Mouse (Mus musculus) gastrocnemius, postnatal 4 days (tissue): ENCODE measurements at regions not wholly inside any gene's neighbourhood (a gene's known extent, or its start where the extent isn't known, plus 50 kb on each side); places are given as distances from the start of the nearest gene placed in this dataset.

Experiments used
- DNase-seq, 2 experiments: peaks; one replicate each; pipeline ENCODE4 v3.0.0; 2021 to 2022; ENCODE audit warnings: low spot score in 2 of 2, mixed read lengths in 2 of 2

DNA sequence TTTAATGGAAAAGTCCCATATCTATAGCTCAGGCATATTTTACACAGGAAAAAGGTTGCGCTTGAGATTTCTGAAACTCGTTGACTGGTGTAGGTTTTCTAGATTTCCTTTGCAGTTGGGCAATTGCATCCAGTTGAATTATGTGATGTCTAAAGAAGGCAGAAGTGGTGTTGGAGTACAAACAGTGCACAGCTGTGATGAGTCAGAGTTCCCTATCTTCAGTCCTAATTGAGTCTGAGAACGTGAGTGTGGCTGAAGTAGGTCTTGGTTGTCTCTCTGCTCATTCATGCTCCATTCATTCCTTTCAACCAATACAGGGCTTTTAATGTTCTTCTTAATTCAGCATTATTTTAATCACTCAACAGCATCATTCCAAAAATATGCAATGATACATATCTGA is 142.9 kb upstream of the Dpyd start:
- DNase-seq: no peak

DNA sequence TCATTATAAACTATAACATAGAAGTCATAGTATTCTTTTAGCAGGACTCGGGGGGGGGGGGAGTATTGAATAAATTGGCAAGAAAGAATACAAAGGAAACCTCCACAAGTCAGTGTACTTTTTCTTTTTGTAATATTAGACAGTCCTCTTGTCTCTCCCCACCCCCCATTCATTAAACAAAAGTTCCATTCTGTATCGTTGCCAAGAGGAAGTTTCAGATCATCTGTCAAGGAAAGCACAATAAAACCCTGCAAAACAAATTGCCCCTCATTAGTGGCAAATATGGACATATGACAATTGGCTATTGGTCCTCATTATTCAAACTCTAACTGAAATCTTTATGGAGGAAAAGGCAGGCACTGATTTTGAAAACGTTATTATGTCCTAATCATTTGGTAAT is 140.2 kb upstream of the Dpyd start:
- no peak for DNase-seq

DNA sequence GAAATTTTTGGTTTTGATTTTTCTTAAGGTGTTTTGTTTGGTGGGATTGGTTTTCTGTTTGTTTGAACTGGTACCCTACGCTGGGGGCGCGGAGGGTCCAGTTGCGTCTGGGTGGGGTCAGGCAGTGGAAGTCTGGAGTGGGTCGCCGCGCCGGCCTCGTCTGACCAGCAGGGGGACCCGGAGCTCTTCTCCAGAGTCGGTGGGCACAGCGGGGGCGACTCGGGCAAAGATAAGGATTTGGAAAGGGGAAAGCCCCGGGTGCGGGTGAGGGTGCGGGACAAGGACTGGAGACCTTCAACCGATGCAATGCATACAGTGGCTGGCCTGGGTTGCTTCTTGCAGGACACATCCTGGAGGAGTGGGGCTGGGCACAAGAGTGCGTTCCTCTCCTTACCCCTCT is 136.2 kb upstream of the Dpyd start:
- peak in 1 of 2 experiments; percentile 20 for DNase-seq

DNA sequence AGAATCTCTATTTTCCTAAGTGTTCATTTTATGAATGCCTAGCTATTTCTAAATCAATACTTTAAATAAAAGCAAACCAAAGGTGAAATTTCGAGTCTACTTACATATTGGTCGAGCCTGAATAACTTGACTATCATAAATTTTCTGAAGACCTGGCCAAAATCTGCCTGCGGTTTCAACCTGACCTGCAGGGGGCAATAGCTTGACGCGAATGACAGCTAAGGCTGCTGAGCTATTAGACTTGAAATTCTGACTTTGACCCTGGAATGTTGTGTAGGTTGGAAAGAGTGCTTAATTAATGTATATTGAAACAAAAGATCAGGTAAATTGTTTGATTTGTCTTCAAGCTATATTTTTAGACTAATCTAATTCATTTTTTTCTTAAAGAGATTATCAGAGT is 133.4 kb upstream of the Dpyd start:
- DNase-seq: peak in 1 of 2 experiments; percentile 42

DNA sequence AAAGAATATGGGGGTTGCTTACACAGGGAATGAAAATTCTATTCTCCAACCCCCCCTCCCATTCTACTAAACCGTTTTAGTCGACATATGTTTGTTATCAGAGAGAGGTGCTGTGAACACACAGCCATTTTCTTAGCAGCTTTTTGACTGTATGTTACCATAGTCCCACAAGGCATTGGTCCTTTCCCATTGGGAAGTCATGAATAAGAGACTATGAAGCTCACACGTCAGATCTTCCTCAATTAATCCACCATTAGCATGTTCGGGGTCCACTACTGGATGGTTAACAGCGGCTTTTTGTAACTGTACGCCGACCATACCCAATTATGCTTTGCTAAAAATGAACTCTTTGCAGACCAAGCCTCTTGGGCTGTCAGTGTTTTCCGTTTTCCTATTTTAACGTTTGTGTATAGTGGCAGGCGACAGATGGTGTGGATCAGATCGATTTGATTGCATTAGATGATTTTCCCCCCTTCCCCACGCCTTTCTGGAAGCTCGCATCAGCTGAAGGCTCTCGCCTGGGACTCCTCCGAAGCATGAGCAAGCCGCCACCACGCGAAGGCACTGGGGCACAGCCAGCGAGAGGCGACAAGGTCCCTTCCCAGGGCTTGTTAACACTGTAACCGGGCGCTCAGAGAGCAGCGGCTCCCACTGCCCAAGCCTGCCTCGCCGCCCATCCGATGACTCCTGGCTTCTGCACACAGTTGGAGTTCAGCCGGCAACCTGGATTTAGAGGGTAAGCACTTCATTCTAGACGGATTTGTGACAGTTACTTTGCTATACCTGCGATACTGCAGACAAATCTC is 131.9 kb upstream of the Dpyd start:
- no peak for DNase-seq

DNA sequence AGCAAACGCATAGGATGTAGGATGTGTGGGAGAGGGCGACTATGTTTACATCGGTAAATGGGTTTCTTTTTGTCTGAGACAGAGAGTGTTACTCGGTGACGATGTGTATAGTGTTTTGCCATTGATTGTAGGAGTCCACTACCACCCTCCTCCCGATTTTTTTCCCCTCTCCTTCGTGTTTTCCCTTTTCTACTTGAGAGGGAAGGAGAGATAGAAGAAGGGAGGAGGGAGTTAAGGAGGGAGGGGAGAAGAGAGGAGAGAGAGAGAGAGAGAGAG is 131.4 kb upstream of the Dpyd start:
- no peak for DNase-seq

DNA sequence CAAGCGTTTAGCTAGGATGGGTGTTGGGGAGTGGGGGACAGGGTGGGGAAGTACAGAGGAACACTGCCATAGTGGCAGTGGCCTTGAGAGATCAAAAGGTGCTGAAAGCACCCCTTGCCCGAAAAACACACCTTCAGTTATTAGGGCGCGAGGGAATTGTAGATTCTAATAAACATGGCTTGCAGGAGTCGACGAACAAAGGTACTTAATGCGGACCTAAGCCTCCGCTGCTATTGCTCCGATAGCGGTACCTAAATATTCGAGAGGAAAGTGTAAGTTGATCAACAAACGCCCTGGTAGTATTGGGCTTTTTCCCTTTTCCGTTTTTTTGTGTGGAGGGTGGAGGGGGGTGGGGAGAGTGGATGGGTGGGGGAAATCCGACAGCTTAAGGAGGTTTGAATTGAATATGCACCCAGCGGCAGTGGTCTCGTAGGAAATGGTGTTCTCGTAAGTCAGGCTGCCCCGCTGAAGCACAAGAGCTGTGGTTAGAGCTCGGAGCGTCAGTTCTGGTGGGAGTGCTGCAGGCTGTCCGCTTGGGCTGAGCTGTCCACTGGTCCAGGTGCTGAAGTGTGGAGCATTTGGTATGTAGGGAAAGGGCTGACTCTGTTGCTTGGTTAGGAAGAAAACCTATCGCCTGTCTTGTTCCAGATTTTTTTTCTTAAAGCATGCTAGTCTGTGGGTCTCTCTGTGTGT is 130.8 kb upstream of the Dpyd start:
- peak; percentile 68 to 86 for DNase-seq

DNA sequence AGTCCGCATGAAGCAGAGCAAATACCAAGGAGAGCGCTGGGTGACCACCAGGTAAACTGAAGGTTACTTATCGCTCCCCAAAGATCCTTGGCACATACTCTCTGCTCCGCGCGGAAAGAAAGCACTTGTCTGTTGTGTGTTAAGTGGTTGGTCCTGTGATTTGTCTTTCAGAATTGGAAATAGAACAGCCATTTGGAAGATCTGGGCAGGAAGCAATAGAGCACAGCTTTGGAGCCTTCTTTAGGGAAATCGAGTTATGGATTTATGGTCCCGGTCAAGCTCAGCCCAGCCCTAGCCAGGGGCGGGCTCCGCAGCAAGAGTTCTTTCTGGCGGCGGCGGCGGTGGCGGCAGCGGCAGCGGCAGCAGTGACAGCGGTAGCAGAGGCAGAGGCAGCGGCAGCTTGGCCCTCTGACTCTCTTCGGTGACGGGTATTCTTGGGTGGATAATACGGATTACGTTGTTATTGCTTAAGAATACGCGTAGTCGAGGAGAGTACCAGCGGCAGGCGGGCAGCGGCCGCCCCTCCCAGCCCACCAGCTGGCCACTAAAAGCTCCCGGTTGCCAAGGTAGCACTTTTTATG is 128.4 kb upstream of the Dpyd start:
- DNase-seq: no peak

DNA sequence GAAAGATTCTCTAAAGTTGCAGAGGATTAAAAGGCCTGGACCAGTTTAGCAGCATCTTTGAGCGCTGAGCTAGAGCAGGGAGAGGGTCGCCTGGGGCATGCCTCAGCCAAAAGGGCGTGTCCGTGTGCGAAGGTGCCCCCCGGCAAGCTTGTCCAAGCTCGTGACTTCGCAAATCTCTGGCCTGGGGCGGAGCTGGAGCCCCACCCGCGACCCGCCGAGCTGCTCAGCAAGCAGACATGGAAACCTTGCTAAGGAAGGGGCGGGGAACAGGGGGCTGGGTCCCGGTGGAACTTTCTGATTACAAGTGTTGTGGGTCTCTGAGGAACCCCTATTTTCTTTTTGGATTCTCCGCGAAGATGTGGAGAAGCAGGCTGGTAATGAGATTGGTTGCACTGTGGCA is 127.6 kb upstream of the Dpyd start:
- no peak for DNase-seq

DNA sequence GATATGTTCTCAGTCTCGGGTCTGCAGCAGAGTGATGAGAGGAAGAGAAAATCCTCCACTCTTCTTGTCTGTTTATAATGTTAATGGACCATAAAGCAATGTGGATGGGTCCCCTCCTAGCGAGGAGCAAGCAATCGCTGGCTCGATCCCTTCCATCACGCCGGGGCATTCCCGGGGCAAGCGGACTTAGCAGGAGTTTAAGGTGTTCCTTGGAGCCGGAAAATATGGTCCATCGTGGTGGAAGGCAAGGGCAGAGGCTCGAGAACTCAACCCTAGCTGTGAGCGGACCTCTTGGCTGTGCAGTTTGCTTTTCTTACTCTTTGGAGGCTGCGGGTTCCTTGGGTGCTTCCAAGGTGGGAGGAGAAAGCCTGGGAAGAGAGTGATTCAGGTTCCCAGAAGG is 127.1 kb upstream of the Dpyd start:
- no peak for DNase-seq

DNA sequence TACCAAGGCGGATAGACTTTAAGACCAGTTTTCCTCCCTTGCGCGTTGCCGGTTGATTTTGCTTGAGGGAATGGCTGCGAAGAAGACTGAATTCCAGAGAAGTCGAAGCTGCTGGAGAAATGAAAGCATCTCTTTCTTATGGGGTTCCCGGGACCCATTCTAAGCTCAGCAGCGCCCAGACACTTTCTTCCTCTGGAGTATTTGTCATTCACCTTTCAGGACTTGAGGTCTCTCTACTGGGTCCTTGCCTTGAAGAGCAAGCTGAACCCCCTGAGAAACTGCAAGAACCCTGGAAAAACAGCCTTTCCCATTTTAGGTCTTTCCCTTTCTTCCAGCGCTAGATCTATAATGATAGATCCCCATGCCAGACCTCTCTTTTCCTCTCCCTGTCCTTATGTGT is 126.7 kb upstream of the Dpyd start:
- no peak for DNase-seq

DNA sequence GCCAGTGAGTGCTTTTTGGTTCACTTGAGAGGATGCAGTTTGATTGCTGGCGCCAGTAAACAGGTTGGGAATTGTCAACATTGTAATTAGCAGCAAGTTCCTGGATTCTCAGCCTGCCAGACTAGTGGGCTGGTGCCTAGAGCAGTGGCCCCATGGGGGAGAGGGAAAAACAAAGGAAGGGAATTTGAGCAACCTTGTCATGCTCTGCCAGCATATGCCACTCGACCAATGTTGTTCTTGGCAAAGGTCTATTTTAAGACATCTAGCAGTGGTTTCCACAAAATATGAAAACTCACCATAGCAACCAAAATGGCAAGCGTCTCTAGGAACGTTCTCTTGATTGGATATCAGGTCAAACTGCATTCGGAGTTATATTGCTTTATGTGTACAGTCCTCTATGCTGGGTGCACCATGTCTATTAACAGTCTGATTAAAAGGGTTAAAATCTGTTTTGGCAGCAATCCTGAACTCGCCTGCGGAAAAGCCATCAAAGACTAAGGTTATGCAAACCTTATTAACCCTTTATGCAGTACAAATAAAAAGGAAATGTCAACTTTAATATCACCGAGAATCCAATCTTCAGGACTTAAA is 118.1 kb upstream of the Dpyd start:
- no peak for DNase-seq

DNA sequence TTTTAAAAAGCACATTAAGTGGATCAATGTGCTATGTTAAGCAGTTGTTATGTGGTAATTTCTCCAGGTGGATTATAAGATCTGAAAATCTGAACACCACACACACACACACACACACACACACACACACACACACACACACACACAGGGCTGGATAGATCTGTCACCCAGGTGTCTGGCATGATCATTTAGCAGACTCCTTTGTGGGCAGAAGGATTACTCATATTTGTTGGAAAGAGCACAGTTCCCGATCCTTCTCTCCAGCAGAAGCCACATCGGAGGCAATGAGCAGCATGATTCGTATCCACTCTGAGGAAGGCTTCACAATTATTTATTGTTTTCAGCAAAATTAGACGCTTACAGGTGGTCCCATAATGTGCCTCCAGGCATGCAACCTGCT is 116.6 kb upstream of the Dpyd start:
- DNase-seq: no peak

DNA sequence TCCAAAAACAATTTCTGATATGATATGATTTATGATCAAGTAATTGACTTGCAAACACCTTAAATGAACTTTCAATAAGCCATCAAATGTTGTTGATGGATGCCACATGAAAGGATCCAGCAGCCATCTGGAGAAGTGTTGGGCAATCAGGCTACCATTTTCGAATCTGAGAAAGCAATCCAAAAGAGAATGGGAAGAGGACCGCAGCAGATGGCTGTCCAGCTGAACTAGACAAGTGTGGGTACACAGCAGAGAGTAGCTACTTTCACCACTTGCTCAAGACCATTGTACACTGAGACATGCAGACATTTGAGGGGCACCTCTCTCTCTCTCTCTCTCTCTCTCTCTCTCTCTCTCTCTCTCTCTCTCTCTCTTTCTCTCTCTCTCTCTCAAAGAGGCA is 102.3 kb upstream of the Dpyd start:
- DNase-seq: no peak

DNA sequence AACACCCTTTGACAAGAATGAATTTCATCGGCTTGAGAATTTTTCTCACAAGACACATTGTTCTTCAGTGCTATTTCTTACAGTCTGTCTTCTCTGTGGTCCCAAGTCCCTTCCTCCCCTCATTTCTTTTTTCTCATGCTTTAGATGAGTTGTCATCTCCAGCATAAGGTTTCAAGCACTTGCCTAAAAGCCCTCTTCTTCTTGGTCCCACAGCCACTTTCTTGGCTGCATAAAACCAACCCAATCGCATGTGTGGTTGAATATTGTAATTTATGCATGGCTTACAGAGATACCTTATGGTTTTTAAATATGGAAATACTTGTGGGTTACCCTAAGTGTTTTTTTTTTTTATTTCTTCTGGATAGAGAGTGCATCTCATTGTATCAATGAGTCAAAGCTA is 96.3 kb upstream of the Dpyd start:
- DNase-seq: no peak

DNA sequence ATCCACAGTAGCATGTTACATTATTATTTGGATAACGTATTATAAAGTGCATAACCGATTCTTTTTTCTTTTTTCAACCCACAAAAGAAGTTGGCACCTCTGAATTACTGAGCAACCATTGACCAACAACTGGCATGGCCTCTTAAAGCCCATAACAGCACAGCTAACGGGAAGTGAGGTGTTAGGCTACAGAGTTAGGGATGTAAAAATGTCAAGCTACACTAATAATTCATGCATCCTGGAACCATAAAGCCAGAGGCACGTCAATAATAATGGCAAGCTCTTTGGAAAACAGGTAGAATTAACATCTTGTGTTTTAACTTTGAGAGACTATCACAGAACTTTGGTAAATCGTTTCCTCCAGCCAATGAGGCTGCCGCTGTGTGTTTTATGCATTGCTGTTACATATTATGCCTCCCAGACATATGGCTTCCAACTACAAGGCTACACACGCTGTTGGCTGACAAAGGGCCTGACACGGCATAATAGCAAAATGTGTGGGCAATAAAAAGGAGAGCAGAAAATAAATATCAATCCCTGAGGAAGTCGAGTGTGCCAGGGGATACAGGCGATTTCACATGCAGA is 89.6 kb upstream of the Dpyd start:
- DNase-seq: no peak

DNA sequence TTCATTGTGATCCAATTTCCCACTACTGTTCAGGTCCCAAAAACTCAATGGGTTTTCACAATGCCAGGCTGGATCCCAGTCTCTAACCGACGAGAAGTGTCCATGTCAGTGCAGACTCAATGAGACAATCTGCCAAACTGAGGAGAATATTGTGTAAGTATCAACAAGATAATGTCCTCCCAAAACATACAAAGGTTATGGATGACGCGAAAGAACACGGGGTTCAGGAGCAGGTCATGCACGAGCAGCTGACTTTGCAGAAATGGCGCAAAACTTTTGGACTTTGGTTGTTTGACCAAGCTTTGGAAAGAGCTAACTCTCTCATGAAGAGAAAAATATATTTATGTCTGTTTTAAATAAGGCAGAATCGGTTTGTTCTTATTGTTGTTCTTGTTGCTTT is 83.9 kb upstream of the Dpyd start:
- DNase-seq: no peak

DNA sequence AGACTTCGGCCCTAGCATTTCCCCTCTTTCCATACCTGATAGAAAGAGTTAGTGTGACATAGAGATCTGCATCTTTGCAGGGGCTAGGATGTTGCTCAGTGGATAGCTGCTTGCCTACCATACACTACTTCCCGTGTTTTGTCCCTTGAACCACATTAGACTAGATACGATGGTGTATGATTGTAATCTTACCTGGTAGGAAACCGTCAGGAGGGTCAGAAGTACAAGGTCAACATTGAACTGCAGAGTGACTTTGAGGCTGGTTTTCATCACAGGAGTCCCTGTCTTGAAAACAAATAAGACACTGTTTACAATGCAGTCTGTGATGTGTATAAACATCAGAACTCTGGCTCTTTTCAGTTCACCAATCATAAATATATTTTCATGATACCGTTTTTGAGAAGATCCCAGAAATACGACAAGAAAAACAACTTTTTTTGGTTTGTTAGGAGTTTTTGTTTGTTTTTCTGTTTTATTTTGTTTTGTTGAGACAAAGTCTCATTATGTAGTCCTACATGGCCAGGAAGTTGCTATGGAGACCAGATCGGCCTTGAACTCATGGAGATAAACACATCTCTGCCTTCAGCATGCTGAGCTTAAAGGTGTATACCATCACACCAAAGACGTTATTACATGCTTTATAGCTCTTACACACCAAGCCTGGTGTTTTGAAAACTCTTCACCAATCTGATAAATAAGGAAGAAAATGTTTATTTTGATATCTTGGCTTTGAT is 81.2 kb upstream of the Dpyd start:
- DNase-seq: no peak

DNA sequence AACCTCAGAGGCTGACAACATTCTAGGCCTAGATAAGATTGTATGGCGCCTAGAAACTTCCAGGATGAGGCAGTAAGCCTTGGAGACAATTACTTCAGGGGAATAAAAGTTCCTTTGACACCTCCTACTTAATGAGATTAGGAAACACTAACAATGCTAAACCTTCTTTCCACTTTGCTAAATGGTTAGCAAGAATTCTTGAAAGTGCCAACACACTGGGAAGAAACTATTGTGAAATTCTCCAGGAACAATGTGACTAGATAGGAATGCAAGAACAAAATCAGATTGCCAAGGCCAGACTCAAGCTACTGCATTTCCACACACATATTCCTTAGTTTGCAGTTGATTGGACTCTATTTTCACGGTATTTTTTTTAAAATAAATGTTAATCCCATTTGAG is 76.0 kb upstream of the Dpyd start:
- DNase-seq: no peak

DNA sequence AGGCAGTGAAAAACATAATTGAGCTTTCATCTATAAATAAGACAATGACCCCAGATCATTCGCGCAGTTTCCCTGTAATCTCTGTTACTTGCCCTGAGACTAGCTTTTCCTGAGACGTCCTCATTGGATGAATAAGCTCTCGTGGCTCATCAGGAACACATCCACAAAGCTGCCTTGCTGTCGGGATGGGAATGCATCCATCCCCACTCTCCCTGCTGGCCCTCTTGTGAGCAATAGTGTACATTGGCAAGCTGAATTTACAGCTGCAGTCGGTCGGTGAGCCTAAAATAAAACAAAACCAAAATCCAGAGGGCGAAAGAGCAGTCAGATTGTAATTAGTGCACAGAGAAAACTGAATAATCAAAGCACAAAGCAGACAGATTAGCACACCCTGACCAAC is 74.5 kb upstream of the Dpyd start:
- no peak for DNase-seq

DNA sequence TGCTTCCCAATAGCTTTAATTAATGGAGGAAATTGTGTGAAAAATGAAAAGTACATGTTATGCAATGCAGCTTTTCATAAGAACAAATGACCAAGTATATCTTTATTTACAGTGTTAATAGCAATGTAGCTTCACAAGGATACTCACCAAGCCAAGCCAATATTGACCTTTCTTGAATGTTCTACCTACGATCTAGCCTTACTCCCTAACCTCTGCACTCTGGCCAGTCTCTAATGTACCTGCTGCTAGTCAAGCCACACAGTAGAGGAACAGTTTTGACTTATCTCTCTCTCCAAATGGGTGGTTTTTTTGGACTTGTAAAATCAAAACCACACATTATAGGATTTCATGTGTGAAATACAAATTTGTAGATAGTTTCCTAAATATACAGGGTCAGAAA is 70.8 kb upstream of the Dpyd start:
- DNase-seq: no peak

DNA sequence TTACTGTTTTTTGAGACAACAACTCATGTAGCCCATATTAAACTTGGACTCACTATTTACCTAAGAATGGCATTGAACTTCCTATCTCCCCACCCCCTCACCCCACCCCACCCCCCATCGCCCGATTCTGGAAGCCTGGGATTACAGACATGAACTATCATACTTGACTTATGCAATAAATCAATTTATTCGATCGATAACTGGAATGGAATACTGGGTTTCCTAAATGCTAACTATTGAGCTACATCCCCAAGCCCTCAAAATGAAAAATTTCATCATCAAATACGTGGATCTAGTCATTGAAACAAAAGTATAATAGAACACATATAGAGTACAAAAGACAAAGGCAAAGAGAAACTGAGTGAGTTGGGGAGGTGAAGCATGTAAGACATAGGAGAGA is 70.1 kb upstream of the Dpyd start:
- DNase-seq: no peak
